Mouse (Mus musculus) embryonic fibroblast, embryonic 13.5 days (primary cell): ENCODE data around the gene Phf24. TPM values are rescaled to one million over a fixed set of nuclear protein-coding genes. Genes with fewer than 3 reads are reported as not detected.

Experiments used
- H3K27ac ChIP-seq: 2 replicates; pipeline ENCODE4 v1.5.1; 2012; ENCODE audit warnings: low read length, control low read depth, inconsistent platforms; ENCODE audit not compliant: insufficient read depth
- H3K4me1 ChIP-seq: 2 replicates; pipeline ENCODE4 v1.6.1; 2011; ENCODE audit warnings: low read length; ENCODE audit not compliant: control insufficient read depth, insufficient read depth
- H3K4me3 ChIP-seq: 2 replicates; pipeline ENCODE4 v1.5.1; 2011; ENCODE audit warnings: mild to moderate bottlenecking, control low read depth, low read length; ENCODE audit not compliant: insufficient read depth
- CTCF ChIP-seq: IDR thresholded peaks from 2 replicates; pipeline ENCODE4 v1.5.1; 2011; ENCODE audit warnings: mild to moderate bottlenecking, control low read depth, low read length, moderate library complexity, borderline replicate concordance; ENCODE audit not compliant: insufficient read depth
- POLR2A ChIP-seq: IDR thresholded peaks from 2 replicates; pipeline ENCODE4 v1.6.1; 2011; ENCODE audit warnings: low read depth, mild to moderate bottlenecking, control low read depth, low read length, moderate library complexity
- polyA plus RNA-seq: library from polyadenylated mRNA; stranded (reverse); fragments of >200 nt; gene quantifications from 2 replicates; pipeline ENCODE4 v1.2.4, GENCODE M21; 2011; ENCODE audit warnings: low read depth; ENCODE audit not compliant: missing spikeins, insufficient read length

Phf24 gene
- not detected in 2 replicates for polyA plus RNA-seq

GRCm38 (mm10) chr4:42916617-42917401, at the start of gene Phf24:
Gene Phf24 (plus strand): TSS chr4:42916660.
- no peak within 1 kb of the TSS for H3K27ac ChIP-seq
- H3K4me1 ChIP-seq = no peaks in the 10 kb centered on the region
- TF ChIP-seq POLR2A (no peak), CTCF (no peak)
- H3K4me3 ChIP-seq = peak within 1 kb of the TSS; percentile 20; the same call in 1 of the 2 replicates

DNA sequence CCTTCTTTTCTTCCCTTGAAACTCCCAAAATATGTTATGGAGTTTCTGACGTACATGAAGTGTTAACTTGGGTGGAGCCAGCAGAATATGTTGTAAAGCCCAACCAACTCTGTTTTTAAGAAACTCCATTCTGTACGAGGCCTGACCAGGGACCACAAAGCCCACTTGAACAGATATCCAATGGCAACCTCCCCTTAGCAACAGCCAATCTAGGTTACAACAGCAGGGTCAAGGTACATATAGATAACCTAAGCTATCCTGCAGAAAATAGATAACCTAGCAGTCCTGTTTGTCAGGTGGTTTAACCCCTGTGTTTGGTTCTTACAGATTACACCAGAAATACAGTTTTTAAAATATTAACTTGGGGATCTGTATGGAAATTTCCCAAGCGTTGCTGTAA, 49.1 kb upstream of the Phf24 start:
- no peaks in the 10 kb centered on the region for H3K4me1 ChIP-seq
- TF ChIP-seq CTCF (no peak), POLR2A (no peak)
- no peak overlapping the region for H3K4me3 ChIP-seq
- no peak overlapping the region for H3K27ac ChIP-seq

GRCm38 (mm10) chr4:42868193-42868592, 48.3 kb upstream of the Phf24 start:
- no peak overlapping the region for H3K4me3 ChIP-seq
- no peaks in the 10 kb centered on the region for H3K4me1 ChIP-seq
- TF ChIP-seq CTCF (no peak), POLR2A (no peak)
- no peak overlapping the region for H3K27ac ChIP-seq

GRCm38 (mm10) chr4:42870748-42871147, 45.7 kb upstream of the Phf24 start:
- Histone ChIP-seq H3K4me1 (no peaks in the 10 kb centered on the region), H3K4me3 (no peak overlapping the region), H3K27ac (no peak overlapping the region)
- TF ChIP-seq POLR2A = no peak

DNA sequence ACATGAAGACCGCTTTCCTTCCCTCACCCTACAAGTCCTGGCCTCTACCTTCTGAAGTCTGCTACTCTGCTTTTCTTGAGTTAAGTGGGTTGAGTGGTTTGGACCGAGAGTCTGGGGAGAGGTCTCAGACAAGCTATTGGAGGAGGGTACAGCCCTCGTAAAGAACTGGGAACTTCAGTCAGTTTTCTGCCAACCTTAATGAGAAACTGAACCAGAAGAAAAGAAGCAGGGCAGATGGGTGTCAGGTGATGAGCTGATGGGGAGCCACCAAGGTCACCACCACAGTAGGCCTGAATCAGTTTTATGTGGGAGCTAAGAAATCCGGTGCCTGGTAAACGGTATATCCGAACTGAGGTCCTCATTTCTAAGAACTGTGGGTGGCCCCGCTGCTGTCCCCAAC, 44.3 kb upstream of the Phf24 start:
- H3K27ac ChIP-seq = no peak overlapping the region
- no peak overlapping the region for H3K4me3 ChIP-seq
- no peak for TF ChIP-seq POLR2A
- no peak for TF ChIP-seq CTCF
- H3K4me1 ChIP-seq = no peaks in the 10 kb centered on the region

- TF ChIP-seq CTCF = no peak
- TF ChIP-seq POLR2A = no peak
- Histone ChIP-seq H3K4me1 (no peaks in the 10 kb centered on the region), H3K4me3 (no peak overlapping the region), H3K27ac (no peak overlapping the region)
Measured at GRCm38 (mm10) chr4:42872746-42873435, 43.6 kb upstream of the Phf24 start.

DNA sequence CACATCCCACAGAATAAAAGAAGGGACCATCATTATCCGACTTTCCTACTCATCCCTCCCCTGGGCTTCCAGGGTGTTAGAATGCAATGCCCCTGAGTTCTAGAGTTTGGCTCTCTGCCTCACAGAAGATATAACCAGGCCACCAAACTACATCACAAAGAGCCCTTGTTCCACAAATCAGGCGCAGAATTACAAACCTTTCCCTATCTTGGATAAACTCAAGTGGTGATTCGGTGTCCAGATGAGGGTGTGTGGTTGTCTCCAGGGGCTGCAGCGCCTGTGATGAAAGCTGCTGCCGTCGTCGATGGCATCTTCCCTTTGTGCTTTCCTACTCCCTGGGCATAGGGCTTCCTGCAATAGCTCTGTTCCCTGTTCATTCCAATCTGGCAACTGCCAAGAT, 42.3 kb upstream of the Phf24 start, which contains the start of gene Fam205c:
Fam205c (minus strand) TSS at position 101 of the 400 bp plus-strand sequence.
- no peak for TF ChIP-seq POLR2A
- no peak for TF ChIP-seq CTCF
- Histone ChIP-seq H3K4me3 (no peak within 1 kb of the TSS), H3K4me1 (no peaks in the 10 kb centered on the region), H3K27ac (no peak within 1 kb of the TSS)

DNA sequence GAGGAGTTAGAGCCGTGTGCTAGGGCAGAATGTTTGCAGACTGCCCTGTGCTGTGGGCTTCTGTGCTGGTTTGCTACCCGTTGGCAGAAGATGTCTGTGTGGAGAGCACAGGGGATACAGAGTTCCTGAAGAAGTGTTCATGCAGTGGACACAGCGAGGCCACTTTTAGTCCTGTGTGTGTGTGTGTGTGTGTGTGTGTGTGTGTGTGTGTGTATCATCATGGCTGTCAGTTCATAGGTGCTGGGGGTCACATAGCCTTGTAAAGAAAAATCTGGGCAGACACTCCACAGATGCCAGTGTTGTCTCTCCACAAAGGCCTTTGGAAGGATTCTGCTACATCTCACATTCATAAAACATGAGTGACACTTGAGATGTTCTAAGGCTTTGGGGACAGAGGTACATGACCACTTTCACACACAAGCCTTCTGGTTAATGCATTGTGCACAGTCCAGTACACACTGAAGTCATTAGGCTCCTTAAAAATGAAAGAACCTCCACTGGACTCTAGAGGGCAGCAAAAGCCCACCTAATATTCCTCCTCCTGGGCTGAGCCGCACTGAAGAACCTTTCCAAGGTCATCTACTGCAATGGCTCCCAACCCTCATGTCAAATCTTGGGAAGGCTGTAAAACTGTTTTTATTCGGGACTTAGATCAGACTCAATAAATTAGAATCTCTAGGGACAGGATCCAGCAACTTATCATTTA, 39.7 kb upstream of the Phf24 start:
- TF ChIP-seq CTCF (no peak), POLR2A (no peak)
- no peaks in the 10 kb centered on the region for H3K4me1 ChIP-seq
- no peak overlapping the region for H3K4me3 ChIP-seq
- no peak overlapping the region for H3K27ac ChIP-seq

DNA sequence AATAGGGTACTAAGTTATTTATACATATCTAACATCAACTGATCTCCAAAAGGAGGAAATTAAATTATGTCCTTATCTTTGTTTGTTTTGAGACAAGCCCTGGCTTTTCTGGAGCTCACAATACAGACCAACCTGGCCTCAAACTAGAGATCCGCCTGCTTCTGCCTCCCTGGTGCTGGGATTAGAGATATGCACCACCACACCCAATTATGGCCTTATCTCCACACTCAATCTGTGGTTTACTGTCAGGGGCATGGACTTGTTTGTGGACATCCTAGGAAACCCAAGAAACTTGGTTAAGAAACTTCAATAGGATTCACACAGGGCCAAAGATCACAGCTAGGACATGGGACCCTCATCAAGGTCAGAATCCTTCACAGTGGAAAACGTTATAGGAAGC, 38.8 kb upstream of the Phf24 start:
- H3K4me1 ChIP-seq = no peaks in the 10 kb centered on the region
- no peak for TF ChIP-seq CTCF
- TF ChIP-seq POLR2A = no peak
- no peak overlapping the region for H3K4me3 ChIP-seq
- H3K27ac ChIP-seq = no peak overlapping the region
